In genomic region chr19:61199836-61200235, GRCm38 (mm10) we compare ENCODE assay signal across 8 mouse cellular contexts. TPM values are rescaled to one million over a fixed set of nuclear protein-coding genes. Genes with fewer than 3 reads are reported as not detected.
A peak's percentile ranks its signal among the peaks of the same experiment; 100 is the strongest.
DNase-seq lines count a peak whose midpoint lies in the region; ATAC-seq and TF ChIP-seq lines count a peak whose summit lies in the region.
"Had no signal": no experiment of that assay in that cellular context is flagged by ENCODE, and none has a peak within 500 bp of the region (broad histone marks: within the 10 kb centered on the region; RNA-seq: fewer than 3 reads in every experiment).

No protein-coding gene starts in this region.

- no peaks in the 10 kb centered on the region for H3K4me1 ChIP-seq in kidney, embryonic 16.5 days (ENCODE audit: insufficient read depth, low read length)
- no peaks in the 10 kb centered on the region for H3K4me1 ChIP-seq in liver, postnatal 0 days (ENCODE audit: insufficient read depth)
- H3K4me1 ChIP-seq: embryonic facial prominence, embryonic 12.5 days had no signal

- no peak overlapping the region for H3K4me3 ChIP-seq in kidney, embryonic 16.5 days (ENCODE audit: low read length)
- H3K4me3 ChIP-seq in liver, postnatal 0 days (ENCODE audit: low read depth, low read length), result no peak overlapping the region
- H3K4me3 ChIP-seq: embryonic facial prominence, embryonic 12.5 days had no signal

- H3K36me3 ChIP-seq in kidney, embryonic 16.5 days (ENCODE audit: insufficient read depth, low read length), result no peaks in the 10 kb centered on the region
- no peaks in the 10 kb centered on the region for H3K36me3 ChIP-seq in liver, postnatal 0 days (replicated peaks; ENCODE audit: insufficient read depth, low read length)
- H3K36me3 ChIP-seq: embryonic facial prominence, embryonic 12.5 days had no signal

- H3K27ac ChIP-seq in kidney, embryonic 16.5 days (ENCODE audit: low read length), result no peak overlapping the region
- H3K27ac ChIP-seq in liver, postnatal 0 days (ENCODE audit: low read depth), result no peak overlapping the region
- H3K27ac ChIP-seq: embryonic facial prominence, embryonic 12.5 days had no signal

- TF ChIP-seq EP300 in liver, postnatal 0 days (IDR thresholded peaks at IDR 0.05; ENCODE audit: low read depth), result no peak

- H3K9ac ChIP-seq in kidney, embryonic 16.5 days (replicated peaks; ENCODE audit: low read length), result no peak overlapping the region
- H3K9ac ChIP-seq in liver, postnatal 0 days (replicated peaks), result no peak overlapping the region
- H3K9ac ChIP-seq: embryonic facial prominence, embryonic 12.5 days had no signal

- WGBS in kidney, embryonic 16.5 days, result 18% methylated on average over 10 of the region's 10 CpGs
- 12% methylated on average over 10 of the region's 10 CpGs for WGBS in liver, postnatal 0 days (ENCODE audit: insufficient replicate concordance)

- DNase-seq in kidney, adult 18-20 months, result peak; percentile 57
- DNase-seq in 416B (ENCODE audit: low read depth), result peak; percentile 42
- DNase-seq in B cell, adult 2 months, result peak; percentile 53 to 61
- DNase-seq in embryo, embryonic 10.5 days (ENCODE audit: low spot score), result peak; percentile 22
- peak; percentile 42 for DNase-seq in liver, postnatal 0 days
- DNase-seq in thymus, postnatal 36 days, result peak; percentile 24 to 49

- no peak for ATAC-seq in kidney, embryonic 16.5 days (ENCODE audit: low FRiP score, low TSS enrichment)
- ATAC-seq in liver, postnatal 0 days, result no peak

- H3K27me3 ChIP-seq in kidney, embryonic 16.5 days (ENCODE audit: insufficient read depth, low read length), result no peaks in the 10 kb centered on the region
- no peaks in the 10 kb centered on the region for H3K27me3 ChIP-seq in liver, postnatal 0 days (ENCODE audit: insufficient read depth, low read length)
- H3K27me3 ChIP-seq: embryonic facial prominence, embryonic 12.5 days had no signal

- H3K4me2 ChIP-seq in kidney, embryonic 16.5 days (replicated peaks; ENCODE audit: low read depth, low read length), result no peak overlapping the region
- no peak overlapping the region for H3K4me2 ChIP-seq in liver, postnatal 0 days (ENCODE audit: low read depth, low read length)
- H3K4me2 ChIP-seq: embryonic facial prominence, embryonic 12.5 days had no signal

- no peak for TF ChIP-seq CTCF in liver, postnatal 0 days (IDR thresholded peaks at IDR 0.05; ENCODE audit: low read depth)

- H3K9me3 ChIP-seq in kidney, embryonic 16.5 days (ENCODE audit: low read length), result no peaks in the 10 kb centered on the region
- no peaks in the 10 kb centered on the region for H3K9me3 ChIP-seq in liver, postnatal 0 days (ENCODE audit: low read length)
- H3K9me3 ChIP-seq: embryonic facial prominence, embryonic 12.5 days had no signal

RNA-seq across cellular contexts. Expression of gene Gm6020, which starts 16.1 kb away (rescaled TPM):
- polyA plus RNA-seq in kidney, embryonic 16.5 days (2015; fragmentation: Nextera tagmentation; extraction: Ambion mirVana), result not detected in 2 replicates
- not detected in 2 replicates for polyA plus RNA-seq in liver, postnatal 0 days (2015; fragmentation: Nextera tagmentation; extraction: Ambion mirVana)
- polyA plus RNA-seq: embryonic facial prominence, embryonic 12.5 days had no signal

RNA-seq across cellular contexts. Expression of gene Gm7102, which starts 23.7 kb away (rescaled TPM):
- 0.19 and 0.48 TPM in 2 replicates for polyA plus RNA-seq in kidney, embryonic 16.5 days (2015; fragmentation: Nextera tagmentation; extraction: Ambion mirVana)
- 0.07 TPM in 1 of 2 replicates, not detected in the other for polyA plus RNA-seq in liver, postnatal 0 days (2015; fragmentation: Nextera tagmentation; extraction: Ambion mirVana)

RNA-seq across cellular contexts. Expression of gene Csf2ra, which starts 28.4 kb away (rescaled TPM):
- 40.4 and 50.5 TPM in 2 replicates for polyA plus RNA-seq in kidney, embryonic 16.5 days (2015; fragmentation: Nextera tagmentation; extraction: Ambion mirVana)
- polyA plus RNA-seq in liver, postnatal 0 days (2015; fragmentation: Nextera tagmentation; extraction: Ambion mirVana), result 11.6 and 13.0 TPM in 2 replicates

RNA-seq across cellular contexts. Expression of gene Zfp950, which starts 59.2 kb away (rescaled TPM):
- polyA plus RNA-seq in kidney, embryonic 16.5 days (2015; fragmentation: Nextera tagmentation; extraction: Ambion mirVana), result 32.6 and 39.6 TPM in 2 replicates
- polyA plus RNA-seq in liver, postnatal 0 days (2015; fragmentation: Nextera tagmentation; extraction: Ambion mirVana), result 10.8 and 13.7 TPM in 2 replicates
